Mouse (Mus musculus): ENCODE data around the gene Krtap5-5. TPM values are rescaled to one million over a fixed set of nuclear protein-coding genes. Genes with fewer than 3 reads are reported as not detected.
"Not testable (repeated sequence)": the region's sequence is repeated elsewhere in the genome, so short reads cannot be mapped to it uniquely, and the experiment has no call there.

Krtap5-5 gene
- not detected in 2 replicates for polyA plus RNA-seq (2016; fragmentation: Nextera tagmentation; extraction: Ambion mirVana)

- H3K27ac ChIP-seq (replicated peaks); H3K36me3 ChIP-seq; H3K4me3 ChIP-seq; ATAC-seq (ENCODE audit: low FRiP score, low read depth); H3K4me2 ChIP-seq (replicated peaks); H3K9me3 ChIP-seq; H3K27me3 ChIP-seq; H3K9ac ChIP-seq (replicated peaks); H3K4me1 ChIP-seq: not testable (repeated sequence)
- WGBS, result 64% methylated on average over 3 of the region's 3 CpGs
Measured at GRCm38 (mm10) chr7:142229871-142230270, at the start of gene Krtap5-5. Gene Krtap5-5 (minus strand): TSS chr7:142229971.

GRCm38 (mm10) chr7:142279291-142279690 is 49.5 kb upstream of the Krtap5-5 start:
- 68% methylated on average over 1 of the region's 1 CpGs for WGBS
- not testable (repeated sequence) for H3K4me2 ChIP-seq (replicated peaks); H3K9me3 ChIP-seq; H3K9ac ChIP-seq (replicated peaks); H3K36me3 ChIP-seq; H3K4me3 ChIP-seq; ATAC-seq (ENCODE audit: low FRiP score, low read depth); H3K27ac ChIP-seq (replicated peaks); H3K4me1 ChIP-seq
- peaks cover 16% of the 10 kb centered on the region for H3K27me3 ChIP-seq

GRCm38 (mm10) chr7:142278183-142278582 is 48.4 kb upstream of the Krtap5-5 start:
- not testable (repeated sequence) for H3K4me3 ChIP-seq; H3K27ac ChIP-seq (replicated peaks); H3K36me3 ChIP-seq; H3K9me3 ChIP-seq; ATAC-seq (ENCODE audit: low FRiP score, low read depth); H3K4me2 ChIP-seq (replicated peaks); H3K4me1 ChIP-seq; H3K9ac ChIP-seq (replicated peaks)
- H3K27me3 ChIP-seq, result peaks cover 14% of the 10 kb centered on the region
- 0% methylated on average over 3 of the region's 3 CpGs for WGBS

- H3K9ac ChIP-seq (replicated peaks), result not testable (repeated sequence)
Measured at GRCm38 (mm10) chr7:142274263-142274662, 44.5 kb upstream of the Krtap5-5 start, which contains the start of gene Gm4559. Gene Gm4559 (minus strand): TSS chr7:142274363.

GRCm38 (mm10) chr7:142258254-142258653 is 28.5 kb upstream of the Krtap5-5 start, which contains the start of gene Gm2431:
Gene Gm2431 (minus strand): TSS chr7:142258354.
- WGBS, result 64% methylated on average over 1 of the region's 1 CpGs

More at GRCm38 (mm10) chr7:142274263-142274662, 44.5 kb upstream of the Krtap5-5 start, which contains the start of gene Gm4559:
- H3K27me3 ChIP-seq; H3K4me1 ChIP-seq; H3K4me2 ChIP-seq (replicated peaks); H3K9me3 ChIP-seq; ATAC-seq (ENCODE audit: low FRiP score, low read depth); H3K36me3 ChIP-seq; H3K27ac ChIP-seq (replicated peaks); H3K4me3 ChIP-seq: not testable (repeated sequence)

GRCm38 (mm10) chr7:142255517-142255916 is 25.7 kb upstream of the Krtap5-5 start:
- no peak for ATAC-seq (ENCODE audit: low FRiP score, low read depth)

More at GRCm38 (mm10) chr7:142258254-142258653, 28.5 kb upstream of the Krtap5-5 start, which contains the start of gene Gm2431:
- H3K9ac ChIP-seq (replicated peaks); H3K4me1 ChIP-seq; H3K9me3 ChIP-seq; H3K36me3 ChIP-seq; H3K4me2 ChIP-seq (replicated peaks); H3K27ac ChIP-seq (replicated peaks); H3K27me3 ChIP-seq; ATAC-seq (ENCODE audit: low FRiP score, low read depth); H3K4me3 ChIP-seq: not testable (repeated sequence)

GRCm38 (mm10) chr7:142249824-142250223 is 20.1 kb upstream of the Krtap5-5 start:
- Histone ChIP-seq H3K9ac (replicated peaks) (no peak overlapping the region), H3K36me3 (no peaks in the 10 kb centered on the region), H3K27me3 (no peaks in the 10 kb centered on the region), H3K27ac (replicated peaks) (no peak overlapping the region), H3K4me1 (no peaks in the 10 kb centered on the region), H3K4me3 (no peak overlapping the region), H3K9me3 (no peaks in the 10 kb centered on the region), H3K4me2 (replicated peaks) (no peak overlapping the region)
- WGBS, result 3% methylated on average over 1 of the region's 1 CpGs
- no peak for ATAC-seq (ENCODE audit: low FRiP score, low read depth)

More at GRCm38 (mm10) chr7:142255517-142255916, 25.7 kb upstream of the Krtap5-5 start:
- no peak overlapping the region for H3K4me2 ChIP-seq (replicated peaks)
- H3K27ac ChIP-seq (replicated peaks), result no peak overlapping the region
- no peaks in the 10 kb centered on the region for H3K9me3 ChIP-seq
- H3K27me3 ChIP-seq, result 0 out of 2 replicates have a peak, but pooled peaks cover 6% of the 10 kb centered on the region
- H3K4me1 ChIP-seq, result no peaks in the 10 kb centered on the region
- no peaks in the 10 kb centered on the region for H3K36me3 ChIP-seq
- no peak overlapping the region for H3K4me3 ChIP-seq
- H3K9ac ChIP-seq (replicated peaks), result no peak overlapping the region
- WGBS, result 0% methylated on average over 2 of the region's 2 CpGs

GRCm38 (mm10) chr7:142240978-142241377 is 11.2 kb upstream of the Krtap5-5 start, which contains the start of gene Gm40460:
Gene Gm40460 (minus strand): TSS chr7:142241078.
- Histone ChIP-seq H3K27me3 (no peaks in the 10 kb centered on the region), H3K4me2 (replicated peaks) (no peak within 1 kb of the TSS), H3K9ac (replicated peaks) (no peak within 1 kb of the TSS), H3K27ac (replicated peaks) (no peak within 1 kb of the TSS), H3K4me1 (no peaks in the 10 kb centered on the region), H3K36me3 (no peaks in the 10 kb centered on the region), H3K9me3 (0 out of 2 replicates have a peak, but pooled peaks cover 5% of the 10 kb centered on the region), H3K4me3 (no peak within 1 kb of the TSS)
- 64% methylated on average over 2 of the region's 2 CpGs for WGBS
- ATAC-seq (ENCODE audit: low FRiP score, low read depth), result no peak

GRCm38 (mm10) chr7:142231540-142231939 is 1.8 kb upstream of the Krtap5-5 start:
- Histone ChIP-seq H3K36me3 (no peaks in the 10 kb centered on the region), H3K9me3 (peaks cover 15% of the 10 kb centered on the region), H3K4me1 (no peaks in the 10 kb centered on the region), H3K4me3 (no peak overlapping the region), H3K4me2 (replicated peaks) (no peak overlapping the region), H3K27ac (replicated peaks) (no peak overlapping the region), H3K9ac (replicated peaks) (no peak overlapping the region), H3K27me3 (no peaks in the 10 kb centered on the region)
- 24% methylated on average over 1 of the region's 1 CpGs for WGBS
- ATAC-seq (ENCODE audit: low FRiP score, low read depth), result no peak

GRCm38 (mm10) chr7:142224518-142224917 is 5.3 kb downstream of the Krtap5-5 start:
- Histone ChIP-seq H3K27me3 (no peaks in the 10 kb centered on the region), H3K9ac (replicated peaks) (no peak overlapping the region), H3K9me3 (no peaks in the 10 kb centered on the region), H3K4me1 (no peaks in the 10 kb centered on the region), H3K27ac (replicated peaks) (no peak overlapping the region), H3K4me3 (no peak overlapping the region), H3K36me3 (no peaks in the 10 kb centered on the region), H3K4me2 (replicated peaks) (no peak overlapping the region)
- ATAC-seq (ENCODE audit: low FRiP score, low read depth), result no peak
- WGBS, result 58% methylated on average over 2 of the region's 2 CpGs

GRCm38 (mm10) chr7:142212136-142212535 is 17.6 kb downstream of the Krtap5-5 start:
- 65% methylated on average over 1 of the region's 1 CpGs for WGBS
- not testable (repeated sequence) for H3K27ac ChIP-seq (replicated peaks); ATAC-seq (ENCODE audit: low FRiP score, low read depth)

GRCm38 (mm10) chr7:142211559-142211958 is 18.2 kb downstream of the Krtap5-5 start, which contains the start of gene Gm7579:
Gene Gm7579 (plus strand): TSS chr7:142211859.
- whole genome bisulfite sequencing, result 100% methylated on average over 1 of the region's 1 CpGs
- H3K4me1 ChIP-seq, result no peaks in the 10 kb centered on the region
- H3K9me3 ChIP-seq, result no peaks in the 10 kb centered on the region
- no peaks in the 10 kb centered on the region for H3K27me3 ChIP-seq
- no peak for ATAC-seq (ENCODE audit: low FRiP score, low read depth)
- no peak within 1 kb of the TSS for H3K4me3 ChIP-seq
- H3K36me3 ChIP-seq, result no peaks in the 10 kb centered on the region
- no peak within 1 kb of the TSS for H3K9ac ChIP-seq (replicated peaks)
- no peak within 1 kb of the TSS for H3K4me2 ChIP-seq (replicated peaks)
- H3K27ac ChIP-seq (replicated peaks), result no peak within 1 kb of the TSS

More at GRCm38 (mm10) chr7:142212136-142212535, 17.6 kb downstream of the Krtap5-5 start:
- H3K4me3 ChIP-seq; H3K4me1 ChIP-seq; H3K9ac ChIP-seq (replicated peaks); H3K9me3 ChIP-seq; H3K27me3 ChIP-seq; H3K4me2 ChIP-seq (replicated peaks); H3K36me3 ChIP-seq: not testable (repeated sequence)

- not testable (repeated sequence) for H3K4me1 ChIP-seq; ATAC-seq (ENCODE audit: low FRiP score, low read depth); H3K4me3 ChIP-seq; H3K9ac ChIP-seq (replicated peaks); H3K9me3 ChIP-seq; H3K4me2 ChIP-seq (replicated peaks); H3K36me3 ChIP-seq; H3K27me3 ChIP-seq; H3K27ac ChIP-seq (replicated peaks)
- 76% methylated on average over 5 of the region's 5 CpGs for WGBS
Measured at GRCm38 (mm10) chr7:142206891-142207290, 22.9 kb downstream of the Krtap5-5 start.
